ENCODE assay signal across 1 mouse cellular context in genomic region chr17:27871851-27872250, GRCm38 (mm10).
TF ChIP-seq lines count a peak whose summit lies in the region.

No protein-coding gene starts in this region.

TF ChIP-seq in MEL, 35 proteins besides CTCF, POLR2A, EP300 and RAD21:
- TF ChIP-seq ZNF384 (IDR thresholded peaks at IDR 0.05; ENCODE audit: low read depth, low read length) (peak; percentile 24; the same call in 1 of the 2 replicates), UBTF (IDR thresholded peaks at IDR 0.05; ENCODE audit: borderline replicate concordance, insufficient read depth, low read depth, low read length) (no peak)
